Mouse (Mus musculus) liver, adult 10 weeks (tissue): ENCODE results near the gene Gm17304. TPM values are rescaled to one million over a fixed set of nuclear protein-coding genes. Genes with fewer than 3 reads are reported as not detected.

ENCODE experiments used
- polyA plus RNA-seq: library from polyadenylated mRNA; stranded (reverse); fragments of 350-450 nt; fragmentation: Illumina TruSeq; extraction: RNeasy Lipid Tissue Mini Kit (QIAGEN cat#74804); gene quantifications from one replicate; pipeline ENCODE4 v1.2.3, GENCODE M21; 2014; ENCODE audit warnings: low read depth, low replicate concordance

Gene Gm17304
- polyA plus RNA-seq: not detected

GRCm38 (mm10) chr5:106608798-106609197, at the start of gene Gm17304:
TSS of gene Gm17304 (plus strand) at chr5:106609098.

Other genes starting within 250 kb of the Gm17304 start
- gene Barhl2, start 150.9 kb upstream of the Gm17304 start, polyA plus RNA-seq: not detected
- gene Zfp644, start 88.2 kb downstream of the Gm17304 start, polyA plus RNA-seq: 28.3 TPM